Mouse (Mus musculus) stomach, postnatal 0 days (tissue): ENCODE data around the gene Dydc1.

Experiments
- CTCF ChIP-seq: IDR thresholded peaks from 2 replicates; pipeline ENCODE4 v1.5.1; 2016; ENCODE audit warnings: antibody characterized with exemption, low read depth, mild to moderate bottlenecking, moderate library complexity
- EP300 ChIP-seq: optimal IDR thresholded peaks from 2 replicates; pipeline ENCODE3; 2016; ENCODE audit warnings: antibody characterized with exemption

- TF ChIP-seq CTCF (no peak), EP300 (no peak)
Measured at GRCm38 (mm10) chr14:41096296-41096860, 23.7 kb downstream of the Dydc1 start.
